Comparison of ENCODE assay signal across 11 mouse cellular contexts in the genomic region with DNA sequence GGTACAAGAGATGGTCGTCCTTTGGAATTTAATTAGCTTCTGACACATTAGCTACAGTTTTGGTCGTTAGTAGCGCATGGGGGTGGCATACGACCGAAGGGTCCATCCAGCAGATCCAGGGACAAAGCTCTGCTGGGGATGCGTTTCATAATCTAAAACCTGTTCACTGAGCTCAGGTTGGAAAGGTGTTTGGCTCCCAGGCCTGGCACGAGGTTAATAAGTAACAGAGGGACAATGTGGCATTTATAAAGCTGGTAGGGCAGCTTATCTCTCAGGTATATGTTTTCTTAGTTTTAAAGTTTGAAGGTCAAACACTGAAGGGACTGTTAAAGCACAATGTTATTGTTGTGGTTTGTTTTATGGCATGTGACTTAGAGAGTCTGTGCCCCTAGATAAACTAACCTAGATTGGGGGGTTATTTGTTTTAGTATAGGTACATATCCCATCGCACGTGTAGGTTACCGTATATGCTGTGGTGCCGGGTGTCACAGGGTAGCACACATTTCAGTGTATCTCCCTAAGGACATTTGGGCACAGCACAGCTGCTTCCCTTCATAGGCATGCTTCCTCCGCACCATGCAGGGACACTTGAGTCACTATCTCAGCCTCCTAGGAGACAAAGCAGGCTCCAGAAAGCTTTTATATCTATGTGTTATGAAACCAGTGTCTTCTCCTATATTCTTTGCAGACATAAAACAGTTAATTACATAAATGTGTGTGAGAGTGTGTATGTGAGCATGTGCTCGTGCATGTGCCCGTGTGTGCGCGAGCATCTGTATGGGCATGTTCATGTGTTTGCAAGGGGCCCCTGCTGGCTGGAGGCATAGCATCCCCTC. TPM values are rescaled to one million over a fixed set of nuclear protein-coding genes. Genes with fewer than 3 reads are reported as not detected.
DNase-seq lines count a peak whose midpoint lies in the region; ATAC-seq lines count a peak whose summit lies in the region.
"Had no signal": no experiment of that assay in that cellular context is flagged by ENCODE, and none has a peak within 500 bp of the region (broad histone marks: within the 10 kb centered on the region; RNA-seq: fewer than 3 reads in every experiment).

No protein-coding gene starts in this region.

- H3K4me2 ChIP-seq in hindbrain, embryonic 13.5 days = no peak overlapping the region
- H3K4me2 ChIP-seq in hindbrain, embryonic 12.5 days (replicated peaks) = no peak overlapping the region
- peak overlapping the region; percentile 82 for H3K4me2 ChIP-seq in liver, embryonic 11.5 days

- peak overlapping the region; percentile 2; the same call in 1 of the 2 replicates for H3K27ac ChIP-seq in hindbrain, embryonic 13.5 days
- no peak overlapping the region for H3K27ac ChIP-seq in hindbrain, embryonic 12.5 days
- H3K27ac ChIP-seq in liver, embryonic 11.5 days (ENCODE audit: low read depth, low read length) = 0 out of 2 replicates have a peak overlapping the region, but pooled peaks have one; percentile 14

- 0 out of 2 replicates have a peak overlapping the region, but pooled peaks have one; percentile 8 for H3K9ac ChIP-seq in hindbrain, embryonic 13.5 days
- no peak overlapping the region for H3K9ac ChIP-seq in hindbrain, embryonic 12.5 days
- no peak overlapping the region for H3K9ac ChIP-seq in liver, embryonic 11.5 days (ENCODE audit: low read depth, low read length)

- no peak for ATAC-seq in hindbrain, embryonic 13.5 days (ENCODE audit: low FRiP score)
- ATAC-seq in hindbrain, embryonic 12.5 days (ENCODE audit: low FRiP score) = no peak
- no peak for ATAC-seq in liver, embryonic 11.5 days (replicated peaks; ENCODE audit: low FRiP score)

- H3K4me3 ChIP-seq in hindbrain, embryonic 13.5 days = no peak overlapping the region
- H3K4me3 ChIP-seq in hindbrain, embryonic 12.5 days = no peak overlapping the region
- H3K4me3 ChIP-seq in liver, embryonic 11.5 days (ENCODE audit: low read depth, low read length) = 0 out of 2 replicates have a peak overlapping the region, but pooled peaks have one; percentile 75
- H3K4me3 ChIP-seq: myocyte had no signal

- H3K4me1 ChIP-seq in hindbrain, embryonic 13.5 days (replicated peaks) = peaks cover 26% of the 10 kb centered on the region
- H3K4me1 ChIP-seq in hindbrain, embryonic 12.5 days = peaks cover 7% of the 10 kb centered on the region
- peaks cover 23% of the 10 kb centered on the region for H3K4me1 ChIP-seq in liver, embryonic 11.5 days (replicated peaks; ENCODE audit: control insufficient read depth, insufficient read depth, low read length)

- no peaks in the 10 kb centered on the region for H3K27me3 ChIP-seq in hindbrain, embryonic 13.5 days
- no peaks in the 10 kb centered on the region for H3K27me3 ChIP-seq in hindbrain, embryonic 12.5 days
- H3K27me3 ChIP-seq in liver, embryonic 11.5 days (replicated peaks; ENCODE audit: control insufficient read depth, insufficient read depth, low read length) = no peaks in the 10 kb centered on the region

- WGBS in hindbrain, embryonic 13.5 days = 86% methylated on average over 16 of the region's 16 CpGs
- 87% methylated on average over 16 of the region's 16 CpGs for WGBS in hindbrain, embryonic 12.5 days
- WGBS in liver, embryonic 11.5 days = 82% methylated on average over 16 of the region's 16 CpGs

- no peaks in the 10 kb centered on the region for H3K9me3 ChIP-seq in hindbrain, embryonic 13.5 days
- no peaks in the 10 kb centered on the region for H3K9me3 ChIP-seq in hindbrain, embryonic 12.5 days (replicated peaks)
- H3K9me3 ChIP-seq in liver, embryonic 11.5 days (ENCODE audit: control insufficient read depth, low read length) = no peaks in the 10 kb centered on the region

- peak; percentile 60 to 64 for DNase-seq in right cerebral cortex, adult 2 months (ENCODE audit: low spot score in 2 of 2)
- DNase-seq in right cerebral cortex, postnatal 4 days = no peak
- no peak for DNase-seq in liver, embryonic 11.5 days (ENCODE audit: low spot score)
- no peak for DNase-seq in spleen, postnatal 36 days (ENCODE audit: low spot score in 2 of 2)
- no peak for DNase-seq in thymus, postnatal 10 days (ENCODE audit: low spot score in 2 of 2)
- DNase-seq in retina, embryonic 14.5 days (ENCODE audit: low spot score) = no peak
- DNase-seq: B cell, adult 2 months; heart, postnatal 10 days had no signal

- H3K36me3 ChIP-seq in hindbrain, embryonic 13.5 days = no peaks in the 10 kb centered on the region
- H3K36me3 ChIP-seq in hindbrain, embryonic 12.5 days = no peaks in the 10 kb centered on the region
- H3K36me3 ChIP-seq in liver, embryonic 11.5 days (ENCODE audit: control insufficient read depth, insufficient read depth, low read length) = no peaks in the 10 kb centered on the region

RNA-seq across cellular contexts. Expression of gene Hebp1, which starts 2.5 kb away (rescaled TPM):
- 2.9 and 4.2 TPM in 2 replicates for polyA plus RNA-seq in hindbrain, embryonic 13.5 days (2015; fragmentation: Nextera tagmentation; extraction: Ambion mirVana)
- 4.0 and 6.2 TPM in 2 replicates for polyA plus RNA-seq in hindbrain, embryonic 12.5 days (2016; fragmentation: Nextera tagmentation; extraction: Ambion mirVana)
- polyA plus RNA-seq in liver, embryonic 11.5 days (2014; fragmentation: Nextera tagmentation; extraction: Ambion mirVana) = 56.8 and 59.1 TPM in 2 replicates

RNA-seq across cellular contexts. Expression of gene Fam234b, which starts 2.6 kb away (rescaled TPM):
- polyA plus RNA-seq in hindbrain, embryonic 13.5 days (2015; fragmentation: Nextera tagmentation; extraction: Ambion mirVana) = 85.5 and 87.9 TPM in 2 replicates
- polyA plus RNA-seq in hindbrain, embryonic 12.5 days (2016; fragmentation: Nextera tagmentation; extraction: Ambion mirVana) = 47.6 and 51.1 TPM in 2 replicates
- polyA plus RNA-seq in liver, embryonic 11.5 days (2014; fragmentation: Nextera tagmentation; extraction: Ambion mirVana) = 34.2 and 37.9 TPM in 2 replicates

RNA-seq across cellular contexts. Expression of gene Gsg1, which starts 53.8 kb away (rescaled TPM):
- polyA plus RNA-seq in hindbrain, embryonic 13.5 days (2015; fragmentation: Nextera tagmentation; extraction: Ambion mirVana) = 0.19 and 0.32 TPM in 2 replicates
- polyA plus RNA-seq in hindbrain, embryonic 12.5 days (2016; fragmentation: Nextera tagmentation; extraction: Ambion mirVana) = 0.40 and 0.78 TPM in 2 replicates
- polyA plus RNA-seq in liver, embryonic 11.5 days (2014; fragmentation: Nextera tagmentation; extraction: Ambion mirVana) = 0.51 and 1.1 TPM in 2 replicates

Comparison
In these comparisons a context has a peak if more than half of its experiments do, and no peak if none do; other contexts are left out.
1. DNase-seq: peak in right cerebral cortex, adult 2 months (2 of 2); none in right cerebral cortex, postnatal 4 days (single experiment), liver, embryonic 11.5 days (single experiment), spleen, postnatal 36 days (0 of 2), thymus, postnatal 10 days (0 of 2) and retina, embryonic 14.5 days (single experiment).